Comparison of ENCODE assay signal across 27 mouse cellular contexts in genomic region chr11:47399607-47400006, GRCm38 (mm10).
DNase-seq lines count a peak whose midpoint lies in the region; ATAC-seq and TF ChIP-seq lines count a peak whose summit lies in the region.
"Had no signal": no experiment of that assay in that cellular context is flagged by ENCODE, and none has a peak within 500 bp of the region (broad histone marks: within the 10 kb centered on the region; RNA-seq: fewer than 3 reads in every experiment).

No protein-coding gene starts in this region.

- no peak overlapping the region for H3K9ac ChIP-seq in forebrain, embryonic 11.5 days (ENCODE audit: low read length)
- no peak overlapping the region for H3K9ac ChIP-seq in forebrain, embryonic 16.5 days (replicated peaks; ENCODE audit: low read depth, low read length)
- H3K9ac ChIP-seq in midbrain, postnatal 0 days (replicated peaks; ENCODE audit: low read length, poor library complexity, severe bottlenecking), result no peak overlapping the region
- no peak overlapping the region for H3K9ac ChIP-seq in midbrain, embryonic 12.5 days (replicated peaks)
- H3K9ac ChIP-seq in midbrain, embryonic 16.5 days (ENCODE audit: low read depth, low read length), result no peak overlapping the region
- H3K9ac ChIP-seq: embryonic facial prominence, embryonic 12.5 days; forebrain, embryonic 12.5 days; forebrain, postnatal 0 days had no signal

- no peak for TF ChIP-seq CTCF in midbrain, postnatal 0 days (IDR thresholded peaks at IDR 0.05)

- H3K4me1 ChIP-seq in forebrain, embryonic 11.5 days (replicated peaks; ENCODE audit: control insufficient read depth, insufficient read depth, low read length), result no peaks in the 10 kb centered on the region; the same call in 1 of the 2 replicates
- H3K4me1 ChIP-seq in forebrain, embryonic 16.5 days (replicated peaks; ENCODE audit: control insufficient read depth, insufficient read depth, low read length), result no peaks in the 10 kb centered on the region
- peaks cover 30% of the 10 kb centered on the region for H3K4me1 ChIP-seq in midbrain, embryonic 10.5 days
- H3K4me1 ChIP-seq in midbrain, postnatal 0 days (ENCODE audit: insufficient read depth, low read length), result no peaks in the 10 kb centered on the region
- no peaks in the 10 kb centered on the region for H3K4me1 ChIP-seq in midbrain, embryonic 12.5 days
- no peaks in the 10 kb centered on the region for H3K4me1 ChIP-seq in midbrain, embryonic 16.5 days (ENCODE audit: control insufficient read depth, insufficient read depth, low read length)
- H3K4me1 ChIP-seq: embryonic facial prominence, embryonic 10.5 days; embryonic facial prominence, embryonic 12.5 days had no signal

- no peaks in the 10 kb centered on the region for H3K36me3 ChIP-seq in forebrain, embryonic 11.5 days (ENCODE audit: control insufficient read depth, insufficient read depth, low read length)
- H3K36me3 ChIP-seq in forebrain, embryonic 16.5 days (ENCODE audit: control insufficient read depth, insufficient read depth), result no peaks in the 10 kb centered on the region
- no peaks in the 10 kb centered on the region for H3K36me3 ChIP-seq in midbrain, embryonic 10.5 days
- no peaks in the 10 kb centered on the region for H3K36me3 ChIP-seq in midbrain, postnatal 0 days (ENCODE audit: insufficient read depth, low read length)
- H3K36me3 ChIP-seq in midbrain, embryonic 12.5 days, result no peaks in the 10 kb centered on the region
- no peaks in the 10 kb centered on the region for H3K36me3 ChIP-seq in midbrain, embryonic 16.5 days (ENCODE audit: control insufficient read depth, insufficient read depth, low read length)
- H3K36me3 ChIP-seq: embryonic facial prominence, embryonic 10.5 days; embryonic facial prominence, embryonic 12.5 days; forebrain, embryonic 12.5 days; G1E had no signal

- ATAC-seq in forebrain, embryonic 11.5 days (replicated peaks; ENCODE audit: low FRiP score), result peak; percentile 65
- ATAC-seq in forebrain, embryonic 16.5 days, result no peak
- ATAC-seq in midbrain, postnatal 0 days (ENCODE audit: low FRiP score), result no peak
- peak; percentile 63 for ATAC-seq in midbrain, embryonic 12.5 days (ENCODE audit: low FRiP score, low read depth)
- ATAC-seq in midbrain, embryonic 16.5 days, result no peak
- ATAC-seq: activated CD4-positive, CD25-positive, alpha-beta regulatory T cell, adult 4 months; CD4-positive, CD25-positive, alpha-beta regulatory T cell, adult 4 months; forebrain, embryonic 14.5 days; forebrain, postnatal 0 days; Patski had no signal

- no peaks in the 10 kb centered on the region for H3K27me3 ChIP-seq in forebrain, embryonic 11.5 days (ENCODE audit: control insufficient read depth, insufficient read depth, low read length)
- no peaks in the 10 kb centered on the region for H3K27me3 ChIP-seq in forebrain, embryonic 16.5 days (replicated peaks; ENCODE audit: control insufficient read depth, insufficient read depth, low read length)
- H3K27me3 ChIP-seq in midbrain, embryonic 10.5 days (ENCODE audit: low read depth, poor library complexity, severe bottlenecking), result no peaks in the 10 kb centered on the region
- H3K27me3 ChIP-seq in midbrain, postnatal 0 days (ENCODE audit: insufficient read depth, low read length), result no peaks in the 10 kb centered on the region
- no peaks in the 10 kb centered on the region for H3K27me3 ChIP-seq in midbrain, embryonic 12.5 days
- H3K27me3 ChIP-seq in midbrain, embryonic 16.5 days (ENCODE audit: control insufficient read depth, insufficient read depth, low read depth, low read length), result no peaks in the 10 kb centered on the region
- H3K27me3 ChIP-seq: CH12.LX; embryonic facial prominence, embryonic 12.5 days; forebrain, embryonic 12.5 days; Patski had no signal

- H3K9me3 ChIP-seq in forebrain, embryonic 11.5 days (ENCODE audit: control insufficient read depth, low read length), result no peaks in the 10 kb centered on the region
- no peaks in the 10 kb centered on the region for H3K9me3 ChIP-seq in forebrain, embryonic 16.5 days (ENCODE audit: control insufficient read depth, low read length)
- H3K9me3 ChIP-seq in midbrain, embryonic 10.5 days (replicated peaks), result no peaks in the 10 kb centered on the region
- H3K9me3 ChIP-seq in midbrain, postnatal 0 days (ENCODE audit: low read length), result no peaks in the 10 kb centered on the region
- H3K9me3 ChIP-seq in midbrain, embryonic 12.5 days, result no peaks in the 10 kb centered on the region
- no peaks in the 10 kb centered on the region for H3K9me3 ChIP-seq in midbrain, embryonic 16.5 days (replicated peaks; ENCODE audit: control insufficient read depth, low read length, poor library complexity, severe bottlenecking)
- H3K9me3 ChIP-seq: embryonic facial prominence, embryonic 10.5 days; embryonic facial prominence, embryonic 12.5 days; forebrain, embryonic 12.5 days had no signal

- H3K4me3 ChIP-seq in forebrain, embryonic 11.5 days (ENCODE audit: low read depth, low read length), result no peak overlapping the region
- H3K4me3 ChIP-seq in forebrain, embryonic 16.5 days (replicated peaks; ENCODE audit: low read length), result no peak overlapping the region
- H3K4me3 ChIP-seq in midbrain, embryonic 10.5 days, result no peak overlapping the region
- no peak overlapping the region for H3K4me3 ChIP-seq in midbrain, postnatal 0 days (ENCODE audit: low read depth, low read length)
- no peak overlapping the region for H3K4me3 ChIP-seq in midbrain, embryonic 12.5 days
- no peak overlapping the region for H3K4me3 ChIP-seq in midbrain, embryonic 16.5 days (ENCODE audit: low read depth, low read length)
- H3K4me3 ChIP-seq: embryonic facial prominence, embryonic 10.5 days; embryonic facial prominence, embryonic 12.5 days; forebrain, embryonic 12.5 days had no signal

- H3K27ac ChIP-seq in forebrain, embryonic 11.5 days (ENCODE audit: low read depth, low read length), result no peak overlapping the region
- H3K27ac ChIP-seq in forebrain, embryonic 16.5 days (ENCODE audit: low read length), result no peak overlapping the region
- H3K27ac ChIP-seq in midbrain, embryonic 10.5 days (replicated peaks), result peak overlapping the region; percentile 73
- H3K27ac ChIP-seq in midbrain, postnatal 0 days (ENCODE audit: low read depth, low read length), result no peak overlapping the region
- H3K27ac ChIP-seq in midbrain, embryonic 12.5 days (replicated peaks), result no peak overlapping the region
- no peak overlapping the region for H3K27ac ChIP-seq in midbrain, embryonic 16.5 days (ENCODE audit: low read length)
- H3K27ac ChIP-seq: embryonic facial prominence, embryonic 10.5 days; embryonic facial prominence, embryonic 12.5 days; forebrain, embryonic 12.5 days had no signal

- WGBS in forebrain, embryonic 11.5 days, result 3% methylated on average over 3 of the region's 3 CpGs
- 4% methylated on average over 3 of the region's 3 CpGs for WGBS in forebrain, embryonic 16.5 days
- 4% methylated on average over 3 of the region's 3 CpGs for WGBS in midbrain, embryonic 10.5 days
- WGBS in midbrain, postnatal 0 days, result 16% methylated on average over 3 of the region's 3 CpGs
- WGBS in midbrain, embryonic 12.5 days, result 5% methylated on average over 3 of the region's 3 CpGs
- WGBS in midbrain, embryonic 16.5 days, result 8% methylated on average over 3 of the region's 3 CpGs

- peak; percentile 20 for DNase-seq in embryo, embryonic 10 days (ENCODE audit: low spot score)
- no peak for DNase-seq in embryo, embryonic 11 days
- DNase-seq in forebrain, embryonic 11.5 days (ENCODE audit: low spot score), result no peak
- peak; percentile 28 for DNase-seq in midbrain, embryonic 10.5 days (ENCODE audit: low spot score)
- DNase-seq in midbrain, postnatal 0 days (ENCODE audit: low spot score), result no peak
- DNase-seq: adrenal gland, adult 8-10 months; adrenal gland, postnatal 14 days; adrenal gland, postnatal 36 days; B cell, adult 2 months; cerebellum, adult 11-12 months; cerebellum, adult 2 months; cerebellum, adult 9-10 months; cerebellum, postnatal 10 days; cerebellum, postnatal 25 days; forebrain, postnatal 0 days had no signal

- no peak overlapping the region for H3K4me2 ChIP-seq in forebrain, embryonic 11.5 days (ENCODE audit: low read depth, low read length, severe bottlenecking)
- no peak overlapping the region for H3K4me2 ChIP-seq in forebrain, embryonic 16.5 days (ENCODE audit: low read length)
- H3K4me2 ChIP-seq in midbrain, postnatal 0 days (ENCODE audit: low read depth, low read length, poor library complexity, severe bottlenecking), result no peak overlapping the region
- no peak overlapping the region for H3K4me2 ChIP-seq in midbrain, embryonic 12.5 days (replicated peaks)
- H3K4me2 ChIP-seq in midbrain, embryonic 16.5 days (ENCODE audit: low read length), result no peak overlapping the region
- H3K4me2 ChIP-seq: embryonic facial prominence, embryonic 12.5 days; forebrain, embryonic 12.5 days had no signal

Comparison
In these comparisons a context has a peak if more than half of its experiments do, and no peak if none do; other contexts are left out.
1. DNase-seq: peak in embryo, embryonic 10 days (single experiment) and midbrain, embryonic 10.5 days (single experiment); none in embryo, embryonic 11 days (single experiment), forebrain, embryonic 11.5 days (single experiment) and midbrain, postnatal 0 days (single experiment).
2. ATAC-seq: peak in forebrain, embryonic 11.5 days (single experiment) and midbrain, embryonic 12.5 days (single experiment); none in forebrain, embryonic 16.5 days (single experiment), midbrain, postnatal 0 days (single experiment) and midbrain, embryonic 16.5 days (single experiment).